Mouse (Mus musculus): ENCODE results near the gene Borcs7. TPM values are rescaled to one million over a fixed set of nuclear protein-coding genes. Genes with fewer than 3 reads are reported as not detected.
"Not testable (repeated sequence)": the region's sequence is repeated elsewhere in the genome, so short reads cannot be mapped to it uniquely, and the experiment has no call there.

Borcs7 gene
- polyA plus RNA-seq, 1 experiment, result 4.0 TPM

GRCm38 (mm10) chr19:46728909-46729308, 39.2 kb downstream of the Borcs7 start:
- Histone ChIP-seq H3K79me3 (ENCODE audit: low read depth) (no peaks in the 10 kb centered on the region), H3ac (ENCODE audit: control insufficient read depth, insufficient read length, low read depth) (no peak overlapping the region), H3K79me2 (ENCODE audit: control insufficient read depth, insufficient read depth) (no peaks in the 10 kb centered on the region), H3K4me3 (ENCODE audit: insufficient read depth, poor library complexity, severe bottlenecking) (no peak overlapping the region), H3K36me3 (ENCODE audit: control insufficient read depth, insufficient read depth) (no peaks in the 10 kb centered on the region), H3K27me3 (ENCODE audit: control insufficient read depth, insufficient read depth, insufficient read length) (no peaks in the 10 kb centered on the region)
- TF ChIP-seq MYOD1 (IDR thresholded peaks at IDR 0.05; ENCODE audit: control insufficient read depth, insufficient read length, low read depth) (no peak), USF1 (IDR thresholded peaks at IDR 0.05; ENCODE audit: low read depth) (no peak), FOSL1 (IDR thresholded peaks at IDR 0.05; ENCODE audit: insufficient read depth, low read length, poor library complexity, severe bottlenecking) (no peak), MYOG (IDR thresholded peaks at IDR 0.05; ENCODE audit: control insufficient read depth, extremely low read depth, insufficient read length) (no peak), MAX (IDR thresholded peaks at IDR 0.05) (no peak), CEBPB (IDR thresholded peaks at IDR 0.05; ENCODE audit: low read depth) (no peak), CTCF (IDR thresholded peaks at IDR 0.05; ENCODE audit: control insufficient read depth, insufficient read depth, insufficient read length) (no peak)

GRCm38 (mm10) chr19:46731351-46731750, 41.6 kb downstream of the Borcs7 start:
- Histone ChIP-seq H3K27me3 (ENCODE audit: control insufficient read depth, insufficient read depth, insufficient read length) (peaks cover 4% of the 10 kb centered on the region), H3K36me3 (ENCODE audit: control insufficient read depth, insufficient read depth) (no peaks in the 10 kb centered on the region), H3K79me2 (ENCODE audit: control insufficient read depth, insufficient read depth) (no peaks in the 10 kb centered on the region), H3ac (ENCODE audit: control insufficient read depth, insufficient read length, low read depth) (no peak overlapping the region), H3K4me3 (ENCODE audit: insufficient read depth, poor library complexity, severe bottlenecking) (no peak overlapping the region), H3K79me3 (ENCODE audit: low read depth) (no peaks in the 10 kb centered on the region)
- TF ChIP-seq FOSL1 (IDR thresholded peaks at IDR 0.05; ENCODE audit: insufficient read depth, low read length, poor library complexity, severe bottlenecking) (no peak), MYOD1 (IDR thresholded peaks at IDR 0.05; ENCODE audit: control insufficient read depth, insufficient read length, low read depth) (no peak), MYOG (IDR thresholded peaks at IDR 0.05; ENCODE audit: control insufficient read depth, extremely low read depth, insufficient read length) (no peak), USF1 (IDR thresholded peaks at IDR 0.05; ENCODE audit: low read depth) (no peak), CEBPB (IDR thresholded peaks at IDR 0.05; ENCODE audit: low read depth) (no peak), CTCF (IDR thresholded peaks at IDR 0.05; ENCODE audit: control insufficient read depth, insufficient read depth, insufficient read length) (no peak), MAX (IDR thresholded peaks at IDR 0.05) (no peak)

- H3ac ChIP-seq (ENCODE audit: control insufficient read depth, insufficient read length, low read depth); H3K79me3 ChIP-seq (ENCODE audit: low read depth); H3K79me2 ChIP-seq (ENCODE audit: control insufficient read depth, insufficient read depth); H3K27me3 ChIP-seq (ENCODE audit: control insufficient read depth, insufficient read depth, insufficient read length); H3K36me3 ChIP-seq (ENCODE audit: control insufficient read depth, insufficient read depth); H3K4me3 ChIP-seq (ENCODE audit: insufficient read depth, poor library complexity, severe bottlenecking): not testable (repeated sequence)
Measured at GRCm38 (mm10) chr19:46732673-46733072, 43.0 kb downstream of the Borcs7 start.

- no peak for TF ChIP-seq USF1 (IDR thresholded peaks at IDR 0.05; ENCODE audit: low read depth)
- no peak for TF ChIP-seq CTCF (IDR thresholded peaks at IDR 0.05; ENCODE audit: control insufficient read depth, insufficient read depth, insufficient read length)
- no peak for TF ChIP-seq MAX (IDR thresholded peaks at IDR 0.05)
- TF ChIP-seq MYOG (IDR thresholded peaks at IDR 0.05; ENCODE audit: control insufficient read depth, extremely low read depth, insufficient read length), result no peak
- no peak for TF ChIP-seq CEBPB (IDR thresholded peaks at IDR 0.05; ENCODE audit: low read depth)
- no peak for TF ChIP-seq MYOD1 (IDR thresholded peaks at IDR 0.05; ENCODE audit: control insufficient read depth, insufficient read length, low read depth)
- no peak for TF ChIP-seq FOSL1 (IDR thresholded peaks at IDR 0.05; ENCODE audit: insufficient read depth, low read length, poor library complexity, severe bottlenecking)
- no peak overlapping the region for H3K4me3 ChIP-seq (ENCODE audit: insufficient read depth, poor library complexity, severe bottlenecking)
- H3ac ChIP-seq (ENCODE audit: control insufficient read depth, insufficient read length, low read depth), result no peak overlapping the region
- no peaks in the 10 kb centered on the region for H3K79me3 ChIP-seq (ENCODE audit: low read depth)
- H3K79me2 ChIP-seq (ENCODE audit: control insufficient read depth, insufficient read depth), result no peaks in the 10 kb centered on the region
- no peaks in the 10 kb centered on the region for H3K36me3 ChIP-seq (ENCODE audit: control insufficient read depth, insufficient read depth)
- peaks cover 10% of the 10 kb centered on the region for H3K27me3 ChIP-seq (ENCODE audit: control insufficient read depth, insufficient read depth, insufficient read length)
Measured at GRCm38 (mm10) chr19:46733626-46734025, 43.9 kb downstream of the Borcs7 start.

- Histone ChIP-seq H3K4me3 (ENCODE audit: insufficient read depth, poor library complexity, severe bottlenecking) (no peak overlapping the region), H3ac (ENCODE audit: control insufficient read depth, insufficient read length, low read depth) (no peak overlapping the region), H3K79me3 (ENCODE audit: low read depth) (no peaks in the 10 kb centered on the region), H3K27me3 (ENCODE audit: control insufficient read depth, insufficient read depth, insufficient read length) (peaks cover 10% of the 10 kb centered on the region), H3K79me2 (ENCODE audit: control insufficient read depth, insufficient read depth) (no peaks in the 10 kb centered on the region), H3K36me3 (ENCODE audit: control insufficient read depth, insufficient read depth) (no peaks in the 10 kb centered on the region)
- TF ChIP-seq CEBPB (IDR thresholded peaks at IDR 0.05; ENCODE audit: low read depth) (no peak), MYOD1 (IDR thresholded peaks at IDR 0.05; ENCODE audit: control insufficient read depth, insufficient read length, low read depth) (no peak), CTCF (IDR thresholded peaks at IDR 0.05; ENCODE audit: control insufficient read depth, insufficient read depth, insufficient read length) (no peak), MYOG (IDR thresholded peaks at IDR 0.05; ENCODE audit: control insufficient read depth, extremely low read depth, insufficient read length) (no peak), FOSL1 (IDR thresholded peaks at IDR 0.05; ENCODE audit: insufficient read depth, low read length, poor library complexity, severe bottlenecking) (no peak), MAX (IDR thresholded peaks at IDR 0.05) (no peak), USF1 (IDR thresholded peaks at IDR 0.05; ENCODE audit: low read depth) (no peak)
Measured at GRCm38 (mm10) chr19:46735241-46735640, 45.5 kb downstream of the Borcs7 start.

- H3K36me3 ChIP-seq (ENCODE audit: control insufficient read depth, insufficient read depth), result no peaks in the 10 kb centered on the region
- H3ac ChIP-seq (ENCODE audit: control insufficient read depth, insufficient read length, low read depth), result no peak overlapping the region
- no peaks in the 10 kb centered on the region for H3K79me3 ChIP-seq (ENCODE audit: low read depth)
- TF ChIP-seq CEBPB (IDR thresholded peaks at IDR 0.05; ENCODE audit: low read depth) (no peak), CTCF (IDR thresholded peaks at IDR 0.05; ENCODE audit: control insufficient read depth, insufficient read depth, insufficient read length) (no peak), MAX (IDR thresholded peaks at IDR 0.05) (no peak), MYOD1 (IDR thresholded peaks at IDR 0.05; ENCODE audit: control insufficient read depth, insufficient read length, low read depth) (no peak), USF1 (IDR thresholded peaks at IDR 0.05; ENCODE audit: low read depth) (no peak), FOSL1 (IDR thresholded peaks at IDR 0.05; ENCODE audit: insufficient read depth, low read length, poor library complexity, severe bottlenecking) (no peak), MYOG (IDR thresholded peaks at IDR 0.05; ENCODE audit: control insufficient read depth, extremely low read depth, insufficient read length) (no peak)
- no peaks in the 10 kb centered on the region for H3K79me2 ChIP-seq (ENCODE audit: control insufficient read depth, insufficient read depth)
- peaks cover 10% of the 10 kb centered on the region for H3K27me3 ChIP-seq (ENCODE audit: control insufficient read depth, insufficient read depth, insufficient read length)
- H3K4me3 ChIP-seq (ENCODE audit: insufficient read depth, poor library complexity, severe bottlenecking), result no peak overlapping the region
Measured at GRCm38 (mm10) chr19:46737106-46737505, 47.4 kb downstream of the Borcs7 start.

All from C2C12 (cell line).